Mouse (Mus musculus) limb, embryonic 11.5 days (tissue): ENCODE data around the gene Fam71e2. TPM values are rescaled to one million over a fixed set of nuclear protein-coding genes. Genes with fewer than 3 reads are reported as not detected.
"Not testable (repeated sequence)": the region's sequence is repeated elsewhere in the genome, so short reads cannot be mapped to it uniquely, and the experiment has no call there.

ENCODE experiments used
- ATAC-seq: fragments of 200-750 bp; cut with Nextera tagmentation; 2 replicates; pipeline ENCODE4 v1.8.0; 2017; ENCODE audit warnings: low read depth; ENCODE audit not compliant: insufficient number of reproducible peaks, low FRiP score, low TSS enrichment
- DNase-seq: peaks from one replicate; pipeline ENCODE4 v3.0.0-alpha.2; 2015; ENCODE audit warnings: low spot score
- H3K27ac ChIP-seq: fragments of 300-500 bp; sonication (generic); replicated peaks from 2 replicates; pipeline ENCODE4 v1.5.1; 2014; ENCODE audit warnings: low read depth, mild to moderate bottlenecking, low read length
- H3K27me3 ChIP-seq: fragments of 300-500 bp; sonication (generic); 2 replicates; pipeline ENCODE4 v1.6.1; 2014; ENCODE audit warnings: mild to moderate bottlenecking, low read length, mixed read lengths; ENCODE audit not compliant: control insufficient read depth, insufficient read depth
- H3K36me3 ChIP-seq: fragments of 300-500 bp; sonication (generic); 2 replicates; pipeline ENCODE4 v1.6.1; 2014; ENCODE audit warnings: mild to moderate bottlenecking, low read length, moderate library complexity, mixed read lengths; ENCODE audit not compliant: control insufficient read depth, insufficient read depth
- H3K4me1 ChIP-seq: fragments of 300-500 bp; sonication (generic); 2 replicates; pipeline ENCODE4 v1.6.1; 2014; ENCODE audit warnings: low read length, mixed read lengths; ENCODE audit not compliant: control insufficient read depth, insufficient read depth
- H3K4me2 ChIP-seq: fragments of 300-500 bp; sonication (generic); 2 replicates; pipeline ENCODE4 v1.6.1; 2014; ENCODE audit warnings: low read depth, mild to moderate bottlenecking, moderate library complexity; ENCODE audit not compliant: severe bottlenecking
- H3K4me3 ChIP-seq: fragments of 300-500 bp; sonication (generic); 2 replicates; pipeline ENCODE4 v1.5.1; 2014; ENCODE audit warnings: low read depth, low read length
- H3K9ac ChIP-seq: fragments of 300-500 bp; sonication (generic); 2 replicates; pipeline ENCODE4 v1.6.1; 2014; ENCODE audit warnings: mild to moderate bottlenecking, low read length
- H3K9me3 ChIP-seq: fragments of 300-500 bp; sonication (generic); 2 replicates; pipeline ENCODE4 v1.6.1; 2016; ENCODE audit warnings: low read length; ENCODE audit not compliant: control insufficient read depth
- WGBS: fragments of 180-500 bp; shearing (Covaris S2); extraction: QIAGEN DNeasy Blood & Tissue Kit; methylation state at CpG from one replicate; pipeline ENCODE4 v1.1.7; 2014; 5-methylcytosine and 5-hydroxymethylcytosine counted together
- polyA plus RNA-seq: library from polyadenylated mRNA; unstranded; fragments of >200 nt; fragmentation: Nextera tagmentation; extraction: Ambion mirVana; gene quantifications from 2 replicates; pipeline ENCODE4 v1.2.1, GENCODE M21; 2014

The Fam71e2 gene
- polyA plus RNA-seq, 1 experiment from 2014 or later, result not detected

- Histone ChIP-seq H3K4me3 (no peak overlapping the region), H3K9ac (no peak overlapping the region), H3K4me1 (no peaks in the 10 kb centered on the region; the same call in 1 of the 2 replicates), H3K36me3 (peaks cover 15% of the 10 kb centered on the region), H3K27ac (no peak overlapping the region), H3K9me3 (no peaks in the 10 kb centered on the region), H3K4me2 (no peak overlapping the region), H3K27me3 (no peaks in the 10 kb centered on the region)
- ATAC-seq (no peak), DNase-seq (no peak)
- 79% methylated on average over 7 of the region's 7 CpGs for WGBS
Observed at GRCm38 (mm10) chr7:4795767-4796433, 24.8 kb upstream of the Fam71e2 start.

- Histone ChIP-seq H3K4me3 (no peak overlapping the region), H3K4me1 (no peaks in the 10 kb centered on the region; the same call in 1 of the 2 replicates), H3K4me2 (no peak overlapping the region), H3K27ac (no peak overlapping the region), H3K9ac (no peak overlapping the region), H3K27me3 (peaks cover 3% of the 10 kb centered on the region; the same call in 1 of the 2 replicates), H3K9me3 (no peaks in the 10 kb centered on the region), H3K36me3 (peaks cover 15% of the 10 kb centered on the region)
- DNase-seq (no peak), ATAC-seq (no peak)
- 89% methylated on average over 3 of the region's 3 CpGs for WGBS
Observed at GRCm38 (mm10) chr7:4794631-4795168, 23.6 kb upstream of the Fam71e2 start.

DNA sequence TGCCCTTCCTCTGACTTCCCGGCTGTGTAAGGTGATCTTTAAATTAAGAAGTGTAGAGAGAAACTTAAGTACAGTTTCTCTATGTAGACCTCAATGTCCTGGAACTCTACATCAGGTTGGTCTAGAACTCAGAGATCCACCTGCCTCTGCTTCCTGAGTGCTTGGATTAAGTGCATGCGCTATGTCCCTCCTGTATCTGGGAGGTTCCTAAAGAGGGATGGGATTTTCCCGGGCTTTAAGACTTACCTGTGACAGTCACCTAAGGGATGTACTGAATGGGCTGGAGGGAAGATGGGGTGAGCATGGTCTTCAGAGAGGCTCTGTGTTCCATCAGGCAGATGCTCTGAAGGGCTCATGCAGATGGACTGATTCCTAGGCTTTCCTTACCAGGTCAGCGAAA lies 22.6 kb upstream of the Fam71e2 start:
- Histone ChIP-seq H3K27me3 (peaks cover 4% of the 10 kb centered on the region; the same call in 1 of the 2 replicates), H3K4me3 (peak overlapping the region; percentile 91), H3K4me2 (peak overlapping the region; percentile 86), H3K27ac (no peak overlapping the region; the same call in 1 of the 2 replicates), H3K9me3 (no peaks in the 10 kb centered on the region), H3K36me3 (peaks cover 15% of the 10 kb centered on the region), H3K4me1 (peaks cover 3% of the 10 kb centered on the region), H3K9ac (peak overlapping the region; percentile 97)
- DNase-seq (no peak), ATAC-seq (no peak)
- WGBS, result 38% methylated on average over 4 of the region's 4 CpGs

DNA sequence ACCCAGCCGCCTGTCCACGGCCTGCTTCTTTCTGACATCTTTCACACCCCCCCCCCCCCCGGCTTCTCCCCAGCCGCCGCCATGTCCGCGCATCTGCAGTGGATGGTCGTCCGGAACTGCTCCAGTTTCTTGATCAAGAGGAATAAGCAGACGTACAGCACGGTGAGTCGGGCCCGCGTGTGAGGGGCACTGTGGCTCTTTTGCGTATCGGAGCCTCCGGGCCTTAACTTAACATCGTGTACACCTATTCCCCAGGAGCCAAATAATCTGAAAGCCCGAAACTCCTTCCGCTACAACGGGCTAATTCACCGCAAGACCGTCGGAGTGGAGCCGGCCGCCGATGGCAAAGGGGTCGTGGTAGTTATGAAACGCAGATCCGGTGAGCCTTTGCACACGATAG lies 22.1 kb upstream of the Fam71e2 start:
- not testable (repeated sequence) for H3K27me3 ChIP-seq, H3K4me1 ChIP-seq, H3K9me3 ChIP-seq, DNase-seq, ATAC-seq
- Histone ChIP-seq H3K4me3 (peak overlapping the region; percentile 91), H3K4me2 (peak overlapping the region; percentile 86), H3K27ac (peak overlapping the region; percentile 86), H3K9ac (peak overlapping the region; percentile 97), H3K36me3 (peaks cover 15% of the 10 kb centered on the region)
- under 1% methylated on average over 31 of the region's 31 CpGs for WGBS

GRCm38 (mm10) chr7:4792278-4793212 lies 21.4 kb upstream of the Fam71e2 start, which contains the start of gene Rpl28:
TSS of gene Rpl28 (plus strand) at chr7:4792874.
- Histone ChIP-seq H3K4me2 (peak within 1 kb of the TSS; percentile 86), H3K4me1 (peaks cover 6% of the 10 kb centered on the region), H3K36me3 (peaks cover 14% of the 10 kb centered on the region), H3K4me3 (peak within 1 kb of the TSS; percentile 91), H3K9ac (peak within 1 kb of the TSS; percentile 97), H3K9me3 (no peaks in the 10 kb centered on the region), H3K27me3 (peaks cover 6% of the 10 kb centered on the region; the same call in 1 of the 2 replicates), H3K27ac (peak within 1 kb of the TSS; percentile 86)
- ATAC-seq, result peak; percentile 88
- DNase-seq, result peak; percentile 96
- 2% methylated on average over 51 of the region's 54 CpGs for WGBS

GRCm38 (mm10) chr7:4789436-4789935 lies 18.4 kb upstream of the Fam71e2 start, which contains the start of gene Tmem238:
TSS of gene Tmem238 (minus strand) at chr7:4789656.
- H3K4me2 ChIP-seq, result peak within 1 kb of the TSS; percentile 91
- ATAC-seq (peak; percentile 4; the same call in 1 of the 2 replicates), DNase-seq (peak; percentile 58)
- H3K27ac ChIP-seq, result 0 out of 2 replicates have a peak within 1 kb of the TSS, but pooled peaks have one; percentile 36
- H3K4me1 ChIP-seq, result peaks cover 6% of the 10 kb centered on the region
- peak within 1 kb of the TSS; percentile 84 for H3K9ac ChIP-seq
- peaks cover 6% of the 10 kb centered on the region; the same call in 1 of the 2 replicates for H3K27me3 ChIP-seq
- 7% methylated on average over 40 of the region's 40 CpGs for WGBS
- H3K36me3 ChIP-seq, result peaks cover 4% of the 10 kb centered on the region; the same call in 1 of the 2 replicates
- H3K4me3 ChIP-seq, result peak within 1 kb of the TSS; percentile 44
- H3K9me3 ChIP-seq, result no peaks in the 10 kb centered on the region

DNA sequence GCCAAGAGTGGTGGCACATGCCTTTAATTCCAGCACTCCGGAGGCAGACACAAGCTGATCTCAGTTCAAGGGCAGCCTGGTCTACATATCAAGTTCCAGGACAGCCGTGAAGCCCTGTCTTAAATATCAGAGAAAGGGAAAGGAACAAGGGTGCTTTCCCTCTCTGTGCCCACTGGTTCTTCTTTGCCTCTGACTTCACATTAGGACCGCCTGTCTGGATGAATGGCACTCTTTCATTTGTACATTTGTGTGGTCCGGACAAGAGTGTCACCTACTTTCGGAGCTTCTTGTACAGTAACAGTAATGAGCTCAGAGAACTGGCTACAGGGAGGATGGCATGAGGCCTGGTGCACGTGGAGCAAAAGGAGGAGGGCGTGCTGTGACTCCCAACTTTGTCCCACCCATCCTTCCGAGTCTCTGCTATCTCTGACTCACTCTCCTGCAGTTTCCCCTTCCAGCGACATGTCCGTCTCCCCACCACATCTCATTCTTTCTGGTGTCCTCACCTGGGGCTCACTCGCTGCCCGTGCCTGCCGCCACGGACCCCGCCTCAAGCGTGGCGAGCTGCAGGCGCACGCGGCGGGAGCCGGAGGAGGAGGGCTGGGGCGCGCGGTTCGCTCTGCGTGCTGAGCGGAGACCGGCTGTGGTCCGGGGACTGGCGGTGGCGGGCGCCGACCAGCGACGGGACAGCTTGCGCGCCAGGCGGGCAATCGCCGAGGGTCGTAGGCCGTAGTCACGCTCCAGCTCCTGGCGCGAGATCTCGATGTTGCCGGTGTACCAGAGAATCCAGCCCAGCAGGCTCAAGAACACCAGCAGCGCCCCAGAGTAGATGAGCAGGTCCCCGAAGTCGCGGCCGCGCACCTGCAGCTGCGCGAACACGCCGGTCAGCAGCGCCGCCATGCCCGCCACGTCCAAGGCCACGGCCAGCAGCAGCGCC lies 17.7 kb upstream of the Fam71e2 start:
- WGBS, result 3% methylated on average over 64 of the region's 64 CpGs
- H3K4me2 ChIP-seq, result peak overlapping the region; percentile 91
- H3K4me1 ChIP-seq, result peaks cover 6% of the 10 kb centered on the region
- no peaks in the 10 kb centered on the region for H3K9me3 ChIP-seq
- H3K36me3 ChIP-seq, result no peaks in the 10 kb centered on the region
- peak; percentile 76 for DNase-seq
- peaks cover 6% of the 10 kb centered on the region; the same call in 1 of the 2 replicates for H3K27me3 ChIP-seq
- peak; percentile 32; the same call in 1 of the 2 replicates for ATAC-seq
- H3K4me3 ChIP-seq, result peak overlapping the region; percentile 44
- peak overlapping the region; percentile 84 for H3K9ac ChIP-seq
- 0 out of 2 replicates have a peak overlapping the region, but pooled peaks have one; percentile 36 for H3K27ac ChIP-seq
